Mouse (Mus musculus): ENCODE results near the gene Naxd.

GRCm38 (mm10) chr8:11461847-11462246 lies 35.5 kb upstream of the Naxd start:
- TF ChIP-seq CTCF (IDR thresholded peaks at IDR 0.05; ENCODE audit: borderline replicate concordance, insufficient read depth, low read depth, low read length) (no peak), POLR2A (IDR thresholded peaks at IDR 0.05; ENCODE audit: borderline replicate concordance, insufficient read depth, low read length) (no peak)
